Mouse (Mus musculus) macrophage (primary cell): Measurements from ENCODE around the gene Trub2. TPM values are rescaled to one million over a fixed set of nuclear protein-coding genes. Genes with fewer than 3 reads are reported as not detected.

Experiments used
- H3K27ac ChIP-seq: fragments of 350-480 bp; formaldehyde crosslinking; 2 replicates; pipeline ENCODE4 v1.9.0; 2021
- H3K36me3 ChIP-seq: fragments of 350-480 bp; formaldehyde crosslinking; 2 replicates; pipeline ENCODE4 v1.9.0; 2021; ENCODE audit errors: inconsistent target
- H3K4me3 ChIP-seq: fragments of 350-480 bp; formaldehyde crosslinking; 2 replicates; pipeline ENCODE4 v1.9.0; 2021; ENCODE audit errors: inconsistent target
- H3K79me2 ChIP-seq: fragments of 350-480 bp; formaldehyde crosslinking; 2 replicates; pipeline ENCODE4 v1.9.0; 2021; ENCODE audit errors: inconsistent target
- WGBS: methylation state at CpG from one replicate; pipeline ENCODE4 v1.1.7; 2026; ENCODE audit warnings: inconsistent platforms; ENCODE audit not compliant: missing documents; 5-methylcytosine and 5-hydroxymethylcytosine counted together
- polyA plus RNA-seq: library from polyadenylated mRNA; stranded (reverse); fragments of 250-400 nt; gene quantifications from 3 replicates; pipeline ENCODE4 v1.2.4, GENCODE M21; 2018; ENCODE audit warnings: inconsistent platforms

The Trub2 gene
- polyA plus RNA-seq, 1 experiment from 2014 or later, result 13.8 TPM

- Histone ChIP-seq H3K36me3 (no peaks in the 10 kb centered on the region), H3K79me2 (no peaks in the 10 kb centered on the region), H3K4me3 (no peak overlapping the region), H3K27ac (no peak overlapping the region)
- 94% methylated on average over 5 of the region's 5 CpGs for WGBS
Measured at GRCm38 (mm10) chr2:29752397-29752796, 35.9 kb downstream of the Trub2 start.

GRCm38 (mm10) chr2:29751497-29751896, 36.8 kb downstream of the Trub2 start, which contains the start of gene Gm13420:
Gene Gm13420, minus strand, starts transcription at chr2:29751685.
- 14% methylated on average over 27 of the region's 28 CpGs for WGBS
- H3K27ac ChIP-seq, result no peak within 1 kb of the TSS
- H3K79me2 ChIP-seq, result no peaks in the 10 kb centered on the region
- H3K36me3 ChIP-seq, result no peaks in the 10 kb centered on the region
- H3K4me3 ChIP-seq, result no peak within 1 kb of the TSS

- WGBS, result 91% methylated on average over 4 of the region's 4 CpGs
- Histone ChIP-seq H3K36me3 (no peaks in the 10 kb centered on the region), H3K27ac (no peak overlapping the region), H3K79me2 (no peaks in the 10 kb centered on the region), H3K4me3 (no peak overlapping the region)
Measured at GRCm38 (mm10) chr2:29748499-29748898, 39.8 kb downstream of the Trub2 start.

- Histone ChIP-seq H3K4me3 (no peak overlapping the region), H3K79me2 (no peaks in the 10 kb centered on the region), H3K27ac (no peak overlapping the region), H3K36me3 (no peaks in the 10 kb centered on the region)
- WGBS, result 20% methylated on average over 1 of the region's 5 CpGs
Measured at GRCm38 (mm10) chr2:29747852-29748251, 40.5 kb downstream of the Trub2 start.

GRCm38 (mm10) chr2:29747188-29747782, 41.0 kb downstream of the Trub2 start:
- H3K27ac ChIP-seq, result no peak overlapping the region
- 9% methylated on average over 48 of the region's 50 CpGs for WGBS
- no peak overlapping the region for H3K4me3 ChIP-seq
- no peaks in the 10 kb centered on the region for H3K36me3 ChIP-seq
- no peaks in the 10 kb centered on the region for H3K79me2 ChIP-seq

- Histone ChIP-seq H3K4me3 (no peak overlapping the region), H3K79me2 (no peaks in the 10 kb centered on the region), H3K27ac (no peak overlapping the region), H3K36me3 (no peaks in the 10 kb centered on the region)
- 89% methylated on average over 6 of the region's 6 CpGs for WGBS
Measured at GRCm38 (mm10) chr2:29744256-29744655, 44.0 kb downstream of the Trub2 start.

- Histone ChIP-seq H3K4me3 (no peak overlapping the region), H3K36me3 (peaks cover 13% of the 10 kb centered on the region; the same call in 1 of the 2 replicates), H3K27ac (no peak overlapping the region), H3K79me2 (no peaks in the 10 kb centered on the region)
- 94% methylated on average over 6 of the region's 6 CpGs for WGBS
Measured at GRCm38 (mm10) chr2:29741207-29741606, 47.1 kb downstream of the Trub2 start.

- peaks cover 26% of the 10 kb centered on the region for H3K36me3 ChIP-seq
- WGBS, result 2% methylated on average over 5 of the region's 5 CpGs
- no peak overlapping the region for H3K4me3 ChIP-seq
- H3K27ac ChIP-seq, result peak overlapping the region; percentile 93
- no peaks in the 10 kb centered on the region for H3K79me2 ChIP-seq
Measured at GRCm38 (mm10) chr2:29739368-29739767, 48.9 kb downstream of the Trub2 start.

- 62% methylated on average over 4 of the region's 4 CpGs for WGBS
- no peak overlapping the region for H3K4me3 ChIP-seq
- no peaks in the 10 kb centered on the region for H3K79me2 ChIP-seq
- peak overlapping the region; percentile 93 for H3K27ac ChIP-seq
- H3K36me3 ChIP-seq, result peaks cover 30% of the 10 kb centered on the region
Measured at GRCm38 (mm10) chr2:29738799-29739198, 49.5 kb downstream of the Trub2 start.

GRCm38 (mm10) chr2:29737209-29737925, 50.9 kb downstream of the Trub2 start:
- Histone ChIP-seq H3K79me2 (no peaks in the 10 kb centered on the region), H3K4me3 (no peak overlapping the region), H3K27ac (no peak overlapping the region), H3K36me3 (peaks cover 43% of the 10 kb centered on the region)
- 92% methylated on average over 10 of the region's 12 CpGs for WGBS

GRCm38 (mm10) chr2:29735708-29736107, 52.6 kb downstream of the Trub2 start:
- H3K36me3 ChIP-seq, result peaks cover 44% of the 10 kb centered on the region
- no peaks in the 10 kb centered on the region for H3K79me2 ChIP-seq
- WGBS, result 95% methylated on average over 12 of the region's 12 CpGs
- H3K27ac ChIP-seq, result no peak overlapping the region
- H3K4me3 ChIP-seq, result no peak overlapping the region

GRCm38 (mm10) chr2:29733348-29733747, 55.0 kb downstream of the Trub2 start:
- Histone ChIP-seq H3K79me2 (no peaks in the 10 kb centered on the region), H3K36me3 (peaks cover 54% of the 10 kb centered on the region), H3K27ac (no peak overlapping the region), H3K4me3 (no peak overlapping the region)
- 93% methylated on average over 5 of the region's 5 CpGs for WGBS

- whole genome bisulfite sequencing, result 92% methylated on average over 10 of the region's 10 CpGs
- H3K4me3 ChIP-seq, result no peak overlapping the region
- no peak overlapping the region for H3K27ac ChIP-seq
- no peaks in the 10 kb centered on the region for H3K79me2 ChIP-seq
- H3K36me3 ChIP-seq, result peaks cover 59% of the 10 kb centered on the region
Measured at GRCm38 (mm10) chr2:29732559-29732958, 55.7 kb downstream of the Trub2 start.

GRCm38 (mm10) chr2:29731545-29731944, 56.8 kb downstream of the Trub2 start:
- Histone ChIP-seq H3K36me3 (peaks cover 57% of the 10 kb centered on the region), H3K79me2 (no peaks in the 10 kb centered on the region), H3K27ac (no peak overlapping the region), H3K4me3 (no peak overlapping the region)
- WGBS, result 52% methylated on average over 3 of the region's 3 CpGs

- WGBS, result 92% methylated on average over 2 of the region's 2 CpGs
- Histone ChIP-seq H3K79me2 (no peaks in the 10 kb centered on the region), H3K27ac (no peak overlapping the region), H3K4me3 (no peak overlapping the region), H3K36me3 (peaks cover 51% of the 10 kb centered on the region)
Measured at GRCm38 (mm10) chr2:29729500-29729899, 58.8 kb downstream of the Trub2 start.
